Mouse (Mus musculus) v-Abl transformed pro-B cells (cell line): ENCODE data around the gene Kcnip2.

ENCODE experiments used
- in situ Hi-C, 2 experiments: fragments of 400-800 bp; cut with MboI; formaldehyde crosslinking; loops; one replicate each; pipeline ENCODE4 v1.15.1; 2025; ENCODE audit not compliant: unreplicated experiment in 2 of 2

Gene Kcnip2

DNA sequence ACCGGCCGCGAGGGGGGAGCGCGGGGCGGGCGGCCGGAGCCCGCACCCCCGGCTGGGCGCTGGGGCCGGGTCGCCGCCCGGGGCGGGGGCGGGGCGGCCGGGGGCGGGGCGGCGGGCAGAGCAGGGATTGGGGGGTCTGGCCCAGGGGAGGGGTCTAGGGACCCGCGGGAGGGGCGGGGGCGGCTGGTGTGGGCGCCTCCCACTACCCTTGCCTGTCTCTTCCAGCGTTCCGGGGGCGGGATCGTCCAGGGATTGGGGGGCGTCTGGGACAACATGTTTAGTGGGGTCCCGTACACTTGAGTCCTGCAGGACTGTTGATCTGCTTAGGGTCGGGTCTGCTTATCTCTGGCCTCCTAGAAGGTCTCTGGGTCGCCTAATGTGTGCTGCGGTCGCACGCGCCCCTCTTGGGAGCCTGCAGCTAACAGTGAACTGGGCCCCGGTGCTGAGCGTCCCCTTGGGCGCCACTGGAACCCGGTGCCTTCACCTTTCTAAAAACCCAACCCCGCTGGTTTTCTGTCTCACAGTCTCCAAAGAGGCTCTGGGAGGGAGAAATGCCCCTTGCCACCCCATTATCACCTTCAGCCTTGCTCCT, 72.8 kb downstream of the Kcnip2 start:
- in situ Hi-C loops = loop anchor here (10.0 to 25.0 kb wide), 2 partner anchors 306 to 308 kb away; no protein-coding TSS in a partner anchor

DNA sequence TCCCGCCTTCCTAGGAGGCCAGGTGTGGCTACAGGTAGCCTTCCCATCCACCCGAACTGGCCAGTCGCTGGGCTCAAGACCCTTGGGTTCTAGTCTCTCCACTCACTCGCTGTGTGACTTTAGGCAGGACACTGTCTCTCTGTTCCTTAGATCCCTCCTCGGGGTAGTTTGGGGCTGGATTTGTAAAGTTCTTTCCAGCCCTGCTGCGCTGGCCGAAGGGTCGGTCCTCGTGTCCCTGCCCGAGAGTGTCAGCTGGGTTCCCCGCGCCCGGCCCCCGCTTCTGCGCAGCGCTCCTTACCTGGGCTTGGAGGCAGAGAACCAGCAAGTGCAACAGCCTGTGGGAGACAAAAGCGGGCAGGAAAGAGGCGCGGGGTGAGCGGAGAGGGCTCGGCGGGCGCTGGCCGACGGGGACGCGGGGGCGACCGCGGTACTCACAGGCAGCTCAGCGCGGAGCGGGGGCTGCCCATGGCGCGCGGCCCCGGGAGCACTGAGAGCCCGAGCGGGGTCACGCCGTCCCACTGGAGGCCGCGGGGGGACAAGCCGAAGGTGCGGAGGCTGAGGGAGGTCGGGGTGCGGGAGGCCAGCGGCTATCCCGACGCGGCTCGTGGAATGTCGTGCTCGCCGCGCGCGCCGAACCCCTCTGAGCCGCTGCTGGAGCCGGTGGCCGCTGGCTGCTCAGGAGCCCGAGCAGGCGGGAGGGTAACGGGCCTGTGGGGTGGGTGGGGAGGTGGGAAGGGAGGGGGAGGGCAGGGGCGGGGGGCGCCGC, 73.5 kb downstream of the Kcnip2 start, which contains the start of gene Fgf8:
Gene Fgf8 (minus strand): TSS at position 698 of the 766 bp plus-strand sequence.
- in situ Hi-C loops = loop anchor here (10.0 to 25.0 kb wide), 2 partner anchors 305 to 308 kb away; no protein-coding TSS in a partner anchor
